Mouse (Mus musculus): ENCODE measurements around the gene Dcakd.

The Dcakd gene

DNA sequence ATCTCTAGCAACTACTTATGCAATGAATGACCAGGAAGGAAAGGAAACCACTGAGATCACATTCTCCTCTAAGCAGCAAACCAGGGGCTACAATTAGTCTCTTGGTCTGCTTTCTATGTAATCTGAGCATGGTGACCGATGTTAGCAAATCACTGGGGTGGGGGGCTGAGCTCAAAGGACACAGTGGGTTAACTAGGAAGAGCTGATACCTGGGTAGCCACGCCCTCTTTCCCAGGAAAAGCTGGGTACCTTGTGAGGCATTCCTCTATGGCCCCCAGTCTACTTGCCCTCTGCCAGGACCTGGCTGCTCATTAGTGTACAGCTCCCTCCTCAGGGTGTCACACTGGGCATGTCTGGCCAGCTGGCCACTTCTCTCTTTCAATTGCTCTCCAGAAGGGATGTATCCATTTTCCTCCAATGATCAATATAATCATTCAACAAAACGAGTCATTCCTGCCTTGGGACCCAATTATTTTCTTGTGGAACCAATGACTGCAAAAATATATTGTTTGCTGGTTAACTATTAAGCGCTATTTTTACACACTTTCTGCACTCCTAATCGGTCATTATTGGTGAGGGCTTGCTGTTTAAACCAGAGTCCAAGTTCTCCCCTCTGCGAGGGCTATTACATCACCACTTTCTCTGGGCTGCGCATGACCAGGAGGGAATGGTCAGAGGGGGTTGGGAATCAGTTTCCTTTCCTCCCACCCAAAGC, 21.7 kb downstream of the Dcakd start:
- WGBS: 88% methylated on average over 7 of the region's 7 CpGs

DNA sequence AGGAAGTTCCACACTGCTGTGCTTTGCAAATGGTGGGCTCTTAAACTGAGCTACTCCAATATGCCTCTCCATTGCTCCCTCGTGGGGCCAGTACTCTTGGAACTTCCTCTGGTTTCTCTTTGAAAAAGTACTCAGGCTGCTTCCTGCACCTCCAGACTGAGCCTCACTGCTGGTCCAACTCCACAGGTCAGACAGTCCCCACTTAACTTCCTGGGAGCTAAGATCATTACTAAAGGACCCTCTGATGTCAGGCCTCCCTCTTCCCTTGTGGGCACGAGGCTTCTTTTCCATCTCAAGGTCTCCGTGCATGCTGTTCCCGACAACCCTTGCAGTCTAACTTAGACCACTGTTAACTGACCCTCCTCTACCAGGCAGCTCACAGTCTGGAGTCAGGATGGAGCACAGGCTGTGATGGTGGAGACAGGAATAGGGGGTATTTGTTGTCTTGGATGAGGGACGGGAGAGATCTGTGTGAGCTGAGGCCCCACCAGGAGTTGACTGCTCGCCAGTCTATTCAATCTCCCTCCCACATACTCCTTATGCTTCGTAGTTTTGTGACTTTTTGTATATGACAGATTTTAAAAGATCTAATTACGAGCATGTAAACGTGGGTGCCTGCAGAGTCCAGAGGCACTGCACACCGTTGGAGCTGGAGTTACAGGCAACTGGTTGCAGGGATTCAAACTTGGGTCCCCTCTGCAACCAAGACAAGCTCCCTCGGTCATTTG, 22.7 kb downstream of the Dcakd start:
- WGBS: 62% methylated on average over 11 of the region's 11 CpGs

DNA sequence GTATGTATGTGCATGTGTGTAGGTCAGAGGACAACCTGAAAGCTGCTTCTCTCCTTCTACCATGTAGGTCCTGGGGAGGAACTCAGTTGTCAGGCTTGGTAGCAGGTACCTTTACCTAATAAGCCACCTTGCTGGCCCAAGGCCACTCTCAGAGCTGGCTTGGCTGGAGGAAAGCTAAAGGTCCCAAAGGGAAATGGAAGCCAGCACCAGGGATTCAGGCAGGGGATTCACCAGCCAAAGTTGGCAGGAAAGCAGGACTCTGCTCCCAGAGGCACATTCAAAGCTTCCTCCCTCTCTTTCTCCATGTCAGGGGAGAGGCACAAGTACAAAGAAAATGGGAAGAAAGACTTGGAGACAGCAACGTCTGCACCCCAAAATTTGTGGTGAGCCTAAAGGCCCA, 23.3 kb downstream of the Dcakd start:
- 69% methylated on average over 1 of the region's 1 CpGs for WGBS

DNA sequence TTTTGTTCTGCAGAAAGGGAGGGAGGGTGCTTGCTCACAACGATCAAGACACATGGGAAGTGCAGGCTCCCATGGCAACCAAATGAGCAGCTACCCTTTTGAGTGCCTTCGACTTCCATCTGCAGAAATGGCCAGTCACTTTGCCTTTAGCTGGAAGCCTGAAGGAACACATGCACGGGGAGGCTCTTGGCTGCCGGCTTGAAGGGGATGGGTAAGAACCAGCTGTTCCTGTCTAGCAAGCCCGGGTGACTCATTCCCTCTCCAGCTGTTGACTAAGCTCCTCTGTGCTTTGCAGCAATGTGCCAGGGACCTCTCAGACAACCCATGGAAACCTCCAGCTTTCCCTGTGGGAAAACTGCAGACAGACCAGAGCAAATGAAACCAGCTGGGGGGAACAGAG, 24.9 kb downstream of the Dcakd start:
- WGBS: 14% methylated on average over 5 of the region's 5 CpGs

DNA sequence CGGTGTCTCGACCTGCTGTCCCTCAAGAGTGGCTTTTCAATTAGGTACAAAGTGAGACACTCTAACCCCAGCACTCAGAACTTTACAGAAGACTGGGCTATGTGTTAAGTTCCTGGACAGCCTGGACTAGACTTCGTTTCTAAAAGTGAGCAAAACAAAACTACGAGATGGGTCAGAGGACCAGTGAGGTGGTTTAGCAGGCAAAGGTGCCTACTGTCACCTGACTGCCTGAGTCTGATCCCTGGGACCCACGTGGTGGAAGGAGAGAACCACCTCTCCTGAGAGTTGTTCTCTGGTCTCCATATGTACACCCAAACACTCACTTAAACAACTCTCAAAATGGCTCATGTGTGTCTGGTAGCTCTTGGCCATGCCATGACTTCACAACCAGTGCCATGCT, 27.1 kb downstream of the Dcakd start:
- WGBS: 84% methylated on average over 5 of the region's 5 CpGs

DNA sequence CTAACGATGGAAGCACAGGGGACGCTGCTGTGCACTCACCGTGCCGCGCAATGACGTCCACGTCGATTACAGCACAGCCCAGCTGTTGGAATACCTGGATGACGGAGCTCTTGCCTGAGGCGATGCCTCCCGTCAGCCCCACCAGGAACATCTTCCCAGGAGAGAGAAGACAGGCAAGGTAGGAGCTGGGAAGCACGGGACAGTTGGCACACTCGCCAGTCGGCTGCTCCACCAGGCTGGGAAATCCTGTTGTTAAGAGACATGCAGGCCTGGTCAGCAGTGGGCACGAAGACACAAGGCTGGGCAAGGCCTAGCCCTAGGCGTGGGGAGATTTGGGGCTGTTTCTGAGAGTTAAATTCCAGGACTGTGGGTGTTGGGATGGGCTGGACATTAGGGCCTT, 28.0 kb downstream of the Dcakd start:
- WGBS: 95% methylated on average over 16 of the region's 16 CpGs

DNA sequence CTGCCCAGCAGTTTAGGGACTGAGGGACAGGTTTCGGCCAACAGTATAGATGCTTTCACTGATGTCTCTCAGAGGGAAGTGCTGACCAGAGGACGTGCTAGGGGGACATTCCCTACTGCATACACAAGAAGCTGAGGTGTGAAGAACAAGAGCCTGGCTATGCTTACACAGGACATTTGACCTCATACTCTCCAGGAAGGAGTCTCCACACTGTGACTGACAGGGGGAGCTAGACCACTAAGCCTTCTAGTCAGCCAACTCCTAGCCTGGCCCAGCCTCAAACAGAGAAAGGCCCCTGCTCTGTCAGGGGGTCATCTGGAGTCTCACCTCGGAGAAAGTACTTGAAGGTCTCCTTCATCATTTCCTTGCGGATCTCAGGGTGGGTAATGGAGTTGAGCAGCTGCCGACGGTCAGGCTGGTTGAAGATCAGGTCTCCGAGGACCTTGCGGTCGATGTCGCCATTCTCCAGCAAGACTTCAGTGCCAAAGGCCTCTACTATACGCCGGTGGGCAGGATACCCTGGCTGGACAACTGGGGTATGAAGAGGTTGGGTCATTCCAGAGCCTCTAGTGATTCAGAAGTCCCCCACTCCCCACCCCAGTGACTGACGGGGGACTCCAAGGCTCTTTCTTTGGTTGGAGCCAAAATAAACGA, 28.7 kb downstream of the Dcakd start:
- WGBS: 90% methylated on average over 14 of the region's 14 CpGs

DNA sequence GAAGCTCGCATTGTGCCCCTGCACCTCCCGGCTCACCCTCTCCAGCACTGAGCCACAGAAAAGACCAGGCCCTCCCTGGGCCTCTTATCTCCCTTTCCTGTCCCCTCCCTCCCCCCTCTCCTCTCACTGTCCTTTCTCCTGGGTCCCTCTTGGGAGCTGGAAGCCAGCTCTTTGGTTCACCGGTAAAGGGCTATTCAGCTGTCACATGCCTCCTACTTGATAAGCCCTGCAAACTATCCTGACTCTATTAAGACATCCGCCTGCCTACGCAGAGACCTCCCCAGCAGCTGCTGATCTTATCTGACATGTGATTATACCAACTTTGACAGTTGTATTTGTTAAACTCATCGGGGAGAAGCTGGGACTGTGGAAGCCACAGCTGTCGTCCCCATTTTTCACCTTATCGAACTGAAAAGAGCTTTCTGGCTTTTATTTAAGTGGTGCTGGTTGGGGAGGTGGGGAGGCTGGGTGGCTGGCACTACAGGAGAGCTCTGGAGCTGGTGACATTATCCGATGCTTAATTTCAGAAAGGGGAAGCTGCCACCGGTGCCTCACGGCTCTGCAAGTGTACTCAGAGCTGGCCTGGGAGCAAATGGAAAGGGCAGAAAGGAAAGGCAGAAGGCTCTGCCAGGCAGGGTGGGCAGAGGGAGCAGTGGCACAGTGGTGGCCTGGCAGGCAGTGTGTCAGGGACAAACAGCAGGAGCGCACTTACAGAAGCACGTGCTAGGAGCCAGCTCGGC, 29.4 kb downstream of the Dcakd start:
- 73% methylated on average over 14 of the region's 14 CpGs for WGBS

DNA sequence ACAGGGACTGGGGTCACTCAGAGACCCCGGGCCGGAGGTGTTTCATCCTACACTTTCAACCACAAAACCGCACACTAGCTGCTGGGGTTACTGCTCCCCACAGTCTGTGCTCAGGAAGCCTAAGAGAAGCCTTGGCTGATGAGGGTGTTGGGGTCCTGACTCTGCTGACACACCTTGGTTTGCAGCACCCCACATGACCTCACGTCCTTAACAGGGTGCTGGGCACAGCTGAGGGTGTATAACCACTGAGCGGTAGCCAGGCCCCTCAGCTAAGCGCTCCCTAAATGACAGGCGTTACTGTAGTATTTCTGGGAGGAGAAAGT, 29.9 kb downstream of the Dcakd start:
- WGBS: 94% methylated on average over 7 of the region's 7 CpGs

DNA sequence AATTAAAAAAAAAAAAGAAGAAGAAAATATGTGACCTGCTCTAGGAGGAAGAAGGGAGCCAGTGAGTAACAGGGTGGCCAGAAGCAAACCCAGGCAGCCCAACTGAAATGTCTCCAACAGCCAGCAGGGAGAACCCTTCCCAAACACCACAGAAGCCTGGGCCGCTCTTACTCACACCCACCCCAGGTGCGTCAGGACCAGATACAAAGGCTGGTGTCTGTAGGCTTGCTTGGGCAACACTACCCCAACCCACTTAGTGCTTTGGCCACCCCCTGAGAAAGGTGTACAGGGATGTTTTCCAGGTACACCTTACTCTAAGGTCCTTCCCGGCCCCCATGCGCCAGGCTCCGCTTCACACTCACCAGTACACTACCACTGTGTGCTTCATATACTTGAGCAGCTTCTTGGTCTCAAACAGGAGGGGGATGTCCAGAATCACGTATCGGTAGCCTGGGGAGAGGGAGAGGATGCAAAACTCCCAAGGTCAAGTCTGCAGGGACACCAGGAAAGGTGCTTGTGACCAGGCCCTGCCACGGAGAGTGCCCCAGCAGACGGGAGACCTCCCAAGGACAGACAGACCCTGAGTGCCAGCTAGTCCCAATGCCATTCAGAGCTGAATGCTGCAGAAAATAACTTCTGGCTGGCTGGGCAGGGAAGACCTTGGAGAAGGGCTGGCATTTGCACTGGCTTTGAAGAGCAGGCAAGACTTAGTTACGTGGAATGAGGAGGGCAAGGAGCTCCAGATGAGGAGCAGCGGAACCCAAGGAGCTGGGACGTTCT, 31.0 kb downstream of the Dcakd start:
- WGBS: 96% methylated on average over 12 of the region's 12 CpGs

DNA sequence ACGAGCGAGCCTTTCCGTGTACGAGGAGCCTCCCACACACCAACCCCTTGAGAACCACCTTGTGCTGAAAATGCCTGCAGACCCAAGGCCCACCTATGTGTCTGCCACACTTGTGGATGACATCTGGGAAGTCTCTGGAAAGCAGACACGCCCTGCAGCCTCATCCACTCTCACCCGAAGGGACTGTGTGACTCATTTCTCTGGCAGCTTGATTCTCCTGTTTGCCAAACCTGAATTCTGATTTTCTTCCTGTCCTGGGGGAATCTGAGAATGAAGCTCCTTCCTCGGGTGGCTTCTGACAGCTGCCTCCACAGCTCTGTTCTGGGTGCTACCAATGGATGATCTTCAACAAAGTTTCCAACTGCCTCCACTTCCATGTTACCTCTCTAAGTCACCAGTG, 31.7 kb downstream of the Dcakd start:
- WGBS: 47% methylated on average over 7 of the region's 7 CpGs

DNA sequence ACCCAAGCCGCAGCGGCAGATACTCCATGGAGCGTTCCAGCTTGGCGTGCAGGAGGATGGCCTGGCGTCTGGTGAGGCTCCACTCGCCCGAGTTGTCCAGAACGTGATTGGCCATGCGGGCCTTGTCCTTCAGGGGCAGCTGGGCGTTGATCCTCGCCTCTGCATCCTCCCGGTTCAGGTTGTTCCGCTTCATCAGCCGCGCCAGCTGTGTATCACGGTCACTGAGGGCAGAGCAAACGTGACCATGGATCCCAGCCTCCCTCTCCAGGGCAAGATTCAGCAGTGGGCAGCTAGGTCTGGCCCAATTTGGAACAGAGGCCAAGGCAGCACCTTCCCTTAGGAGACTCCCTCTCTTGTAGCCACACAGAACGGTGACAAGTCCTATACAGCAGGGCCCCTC, 33.2 kb downstream of the Dcakd start:
- WGBS: 95% methylated on average over 18 of the region's 18 CpGs

DNA sequence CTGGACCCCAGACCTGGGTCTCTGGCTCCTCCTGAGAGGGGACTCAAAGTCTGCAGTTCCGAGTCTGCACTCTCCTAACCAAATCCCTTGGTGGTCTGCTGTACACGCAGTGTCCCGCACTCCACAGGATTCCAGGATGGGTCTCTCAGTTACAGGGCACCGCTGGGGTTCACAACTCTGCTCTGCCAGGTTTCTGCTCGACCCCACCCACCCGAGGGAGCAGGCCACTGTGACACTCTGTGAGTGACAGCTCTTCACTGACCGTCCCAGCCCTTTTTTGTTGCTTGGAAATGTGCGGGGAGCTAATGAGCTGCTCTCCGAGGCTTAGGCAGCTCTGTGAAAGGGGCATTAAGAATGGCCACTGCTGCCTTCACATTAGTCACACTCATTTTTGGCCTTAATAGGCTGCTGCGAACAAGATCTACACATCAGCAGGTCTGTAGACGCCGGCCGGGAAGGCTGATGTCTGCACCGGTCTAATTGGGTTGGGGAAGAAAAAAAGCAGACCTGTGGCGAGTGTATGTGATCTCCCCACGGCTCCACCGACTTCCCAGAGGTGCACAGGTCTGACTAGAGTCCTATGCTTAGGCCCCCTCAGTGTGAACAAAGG, 34.6 kb downstream of the Dcakd start:
- 63% methylated on average over 17 of the region's 17 CpGs for WGBS

DNA sequence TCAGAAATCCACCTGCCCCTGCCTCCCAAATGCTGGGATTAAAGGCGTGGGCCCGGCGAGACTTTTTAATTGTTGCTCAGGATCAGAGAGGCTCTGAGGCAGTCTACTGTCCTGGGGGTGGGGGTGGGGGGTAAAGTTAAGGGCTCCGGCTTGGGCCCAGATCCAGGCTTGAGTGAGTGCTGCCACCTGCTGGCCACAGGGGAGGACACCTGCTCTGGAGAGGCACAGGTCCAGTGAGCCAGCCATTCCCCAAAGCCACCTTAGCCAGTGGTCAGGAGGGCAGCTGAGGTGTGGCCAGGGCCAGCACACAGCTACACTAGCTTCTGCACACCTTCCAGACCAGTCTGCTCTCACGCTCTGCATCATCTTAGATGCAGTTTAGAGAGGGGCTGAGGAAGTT, 35.2 kb downstream of the Dcakd start:
- 27% methylated on average over 5 of the region's 5 CpGs for WGBS

DNA sequence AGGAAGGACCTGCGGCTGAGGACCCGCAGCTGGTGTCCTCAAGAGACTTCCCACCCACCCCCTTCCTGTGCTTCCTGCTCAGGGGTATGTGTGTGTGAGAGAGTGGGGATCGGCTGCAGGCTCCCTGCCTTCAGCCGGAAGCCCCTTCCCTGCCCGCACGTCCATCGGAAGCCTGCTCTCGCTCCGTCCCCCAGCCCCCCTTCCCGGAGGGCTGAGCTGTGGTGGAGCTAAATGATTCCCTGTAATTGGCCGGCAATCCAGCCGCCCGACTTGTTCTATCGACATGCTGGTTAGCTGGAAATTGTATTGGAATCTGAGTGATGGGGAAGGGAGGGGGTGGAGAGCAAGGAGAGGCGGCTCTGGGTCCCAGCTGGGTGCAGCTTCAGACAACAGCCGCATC, 36.5 kb downstream of the Dcakd start:
- 17% methylated on average over 16 of the region's 16 CpGs for WGBS

DNA sequence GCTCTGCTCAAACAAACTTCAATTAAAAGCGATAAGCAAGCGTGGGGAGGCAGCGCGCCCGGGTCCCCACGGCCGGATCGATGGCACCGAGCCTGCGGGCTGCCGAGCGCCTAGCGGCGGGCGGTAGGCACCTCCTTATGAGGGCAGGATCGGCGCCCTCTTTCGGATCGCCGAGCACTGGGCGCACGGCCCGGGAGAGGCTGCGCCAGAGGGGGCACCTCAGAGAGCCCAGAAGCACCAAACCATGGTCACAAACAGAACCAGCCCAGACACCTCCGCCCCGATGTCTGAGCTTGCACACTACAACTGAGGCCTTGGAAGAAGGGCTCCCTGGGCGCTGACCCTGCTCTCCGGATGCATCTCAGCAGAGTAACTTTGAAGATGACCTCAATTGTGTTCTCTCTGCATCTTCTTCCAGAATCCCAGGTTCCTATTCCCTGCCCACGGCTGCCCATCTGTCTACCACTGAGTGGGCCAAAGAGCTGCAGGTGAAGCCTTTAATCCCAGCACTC, 37.9 kb downstream of the Dcakd start:
- 3% methylated on average over 29 of the region's 29 CpGs for WGBS

DNA sequence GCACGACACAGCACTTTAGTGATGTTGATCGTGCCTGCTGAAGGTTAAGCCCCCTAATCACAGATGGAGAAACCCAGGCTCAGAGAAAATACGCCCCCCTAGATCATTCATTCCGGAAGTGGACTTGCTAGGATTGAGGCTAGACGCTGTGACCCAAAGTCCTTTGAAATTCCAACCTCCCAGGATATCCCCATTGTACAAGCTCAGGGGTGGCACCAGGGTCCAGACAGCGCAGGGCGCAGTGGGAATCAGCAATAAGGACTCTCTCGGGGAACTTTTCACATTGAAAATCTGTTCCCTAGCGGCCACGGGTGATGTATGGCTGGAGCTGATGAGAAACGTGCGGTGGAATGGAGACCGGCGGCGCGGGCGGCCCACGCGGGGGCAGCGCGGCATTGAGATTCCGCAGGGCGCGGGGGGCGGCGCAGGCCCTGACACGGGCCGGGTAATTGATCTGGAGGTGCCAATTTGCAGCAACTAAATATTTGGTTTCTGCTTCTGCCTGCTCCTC, 38.4 kb downstream of the Dcakd start:
- 15% methylated on average over 28 of the region's 28 CpGs for WGBS

DNA sequence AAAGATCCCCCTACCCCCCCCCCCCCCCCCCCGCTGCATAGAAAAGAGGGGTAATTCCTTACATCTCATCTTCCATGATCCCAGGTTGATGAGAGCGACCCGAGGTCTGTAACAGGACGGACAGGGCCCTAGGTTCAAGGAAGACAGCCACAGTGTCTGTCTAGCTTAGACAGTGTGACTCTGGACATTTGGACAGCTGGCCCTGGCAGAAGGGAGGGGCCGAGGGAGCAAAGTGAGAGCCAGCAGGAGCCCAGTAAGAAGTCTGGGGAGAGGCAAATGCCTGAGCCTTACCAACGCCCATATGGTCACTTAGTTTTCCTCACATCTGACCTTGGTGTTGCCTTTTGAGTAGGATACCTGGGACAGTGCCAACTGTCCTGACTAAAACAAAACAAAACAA, 43.0 kb downstream of the Dcakd start:
- 77% methylated on average over 6 of the region's 6 CpGs for WGBS

DNA sequence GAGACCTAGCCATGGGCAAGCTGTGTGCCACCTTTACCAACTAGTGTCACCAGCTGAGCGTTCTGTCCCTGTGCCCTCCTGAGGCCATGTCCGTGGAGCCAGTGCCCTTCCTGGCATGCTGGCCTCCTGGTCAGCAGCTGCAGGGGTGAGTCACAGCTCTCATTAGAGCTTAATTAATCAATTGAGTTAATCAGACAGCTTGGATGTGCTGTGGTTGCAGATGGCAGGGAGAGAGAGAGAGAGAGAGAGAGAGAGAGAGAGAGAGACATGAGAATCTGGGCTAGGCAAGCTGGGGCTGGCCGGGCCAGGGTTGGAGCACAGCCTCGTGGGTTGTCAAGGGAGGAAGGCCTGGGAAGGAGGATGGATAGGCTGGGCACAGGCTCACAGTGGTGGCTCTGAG, 43.5 kb downstream of the Dcakd start:
- WGBS: 70% methylated on average over 4 of the region's 4 CpGs

DNA sequence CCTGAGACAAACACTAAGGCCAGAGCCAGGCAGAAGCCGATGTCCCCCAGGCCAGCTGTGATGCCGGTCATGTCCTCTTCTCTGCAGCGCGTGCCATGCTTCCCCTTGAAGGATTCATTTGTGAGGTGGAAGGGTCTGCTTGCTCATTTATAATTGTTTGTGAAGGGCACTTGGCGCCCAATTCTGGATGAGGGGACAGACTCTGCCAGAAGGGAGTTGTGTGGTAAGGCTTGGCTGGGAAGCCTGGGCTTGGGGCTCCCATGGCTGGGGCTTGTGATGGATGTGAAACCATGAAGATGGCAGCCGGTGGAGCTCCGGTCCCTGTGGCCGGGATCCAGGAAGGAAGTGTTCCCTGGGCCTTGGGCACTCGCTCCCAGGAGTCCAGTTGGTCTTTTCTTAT, 44.0 kb downstream of the Dcakd start:
- 89% methylated on average over 9 of the region's 9 CpGs for WGBS
